17 mouse cellular contexts compared by ENCODE assay signal in genomic region chr15:94435532-94435931, GRCm38 (mm10). TPM values are rescaled to one million over a fixed set of nuclear protein-coding genes. Genes with fewer than 3 reads are reported as not detected.
DNase-seq lines count a peak whose midpoint lies in the region; ATAC-seq and TF ChIP-seq lines count a peak whose summit lies in the region.
"Had no signal": no experiment of that assay in that cellular context is flagged by ENCODE, and none has a peak within 500 bp of the region (broad histone marks: within the 10 kb centered on the region; RNA-seq: fewer than 3 reads in every experiment).

No protein-coding gene starts in this region.

- no peaks in the 10 kb centered on the region for H3K27me3 ChIP-seq in hindbrain, embryonic 14.5 days (ENCODE audit: control insufficient read depth, insufficient read depth, low read length)
- H3K27me3 ChIP-seq in hindbrain, embryonic 12.5 days: no peaks in the 10 kb centered on the region
- H3K27me3 ChIP-seq in intestine, embryonic 14.5 days (replicated peaks; ENCODE audit: control insufficient read depth, insufficient read depth, low read length): no peaks in the 10 kb centered on the region
- no peaks in the 10 kb centered on the region for H3K27me3 ChIP-seq in intestine, postnatal 0 days (replicated peaks; ENCODE audit: control insufficient read depth, insufficient read depth, low read length)
- H3K27me3 ChIP-seq in neural tube, embryonic 12.5 days (replicated peaks): no peaks in the 10 kb centered on the region
- no peaks in the 10 kb centered on the region for H3K27me3 ChIP-seq in forebrain, embryonic 14.5 days (replicated peaks; ENCODE audit: control insufficient read depth, insufficient read depth, low read length)
- H3K27me3 ChIP-seq: embryonic facial prominence, embryonic 13.5 days; forebrain, embryonic 13.5 days; heart, embryonic 12.5 days had no signal

- no peak overlapping the region for H3K4me3 ChIP-seq in hindbrain, embryonic 14.5 days (replicated peaks; ENCODE audit: low read length)
- no peak overlapping the region for H3K4me3 ChIP-seq in hindbrain, embryonic 12.5 days
- no peak overlapping the region for H3K4me3 ChIP-seq in intestine, embryonic 14.5 days (ENCODE audit: low read depth, low read length)
- no peak overlapping the region for H3K4me3 ChIP-seq in intestine, postnatal 0 days (ENCODE audit: low read depth, low read length)
- no peak overlapping the region for H3K4me3 ChIP-seq in neural tube, embryonic 12.5 days
- H3K4me3 ChIP-seq in forebrain, embryonic 14.5 days (ENCODE audit: low read depth, low read length): no peak overlapping the region
- H3K4me3 ChIP-seq: embryonic facial prominence, embryonic 13.5 days; forebrain, embryonic 13.5 days; gastrocnemius, adult 2 months; heart, embryonic 12.5 days had no signal

- H3K4me2 ChIP-seq in hindbrain, embryonic 14.5 days (replicated peaks): no peak overlapping the region
- H3K4me2 ChIP-seq in hindbrain, embryonic 12.5 days (replicated peaks): no peak overlapping the region
- H3K4me2 ChIP-seq in intestine, embryonic 14.5 days (ENCODE audit: low read length): no peak overlapping the region
- no peak overlapping the region for H3K4me2 ChIP-seq in intestine, postnatal 0 days (replicated peaks; ENCODE audit: low read depth)
- no peak overlapping the region for H3K4me2 ChIP-seq in neural tube, embryonic 12.5 days (replicated peaks)
- no peak overlapping the region for H3K4me2 ChIP-seq in forebrain, embryonic 14.5 days (ENCODE audit: low read length)
- H3K4me2 ChIP-seq: embryonic facial prominence, embryonic 13.5 days; forebrain, embryonic 13.5 days; heart, embryonic 12.5 days had no signal

- no peak for TF ChIP-seq CTCF in intestine, postnatal 0 days (IDR thresholded peaks at IDR 0.05; ENCODE audit: low read depth)

- H3K9ac ChIP-seq in hindbrain, embryonic 14.5 days: no peak overlapping the region
- no peak overlapping the region for H3K9ac ChIP-seq in hindbrain, embryonic 12.5 days
- H3K9ac ChIP-seq in intestine, embryonic 14.5 days (ENCODE audit: low read length): no peak overlapping the region
- H3K9ac ChIP-seq in intestine, postnatal 0 days (ENCODE audit: low read depth, low read length): no peak overlapping the region
- H3K9ac ChIP-seq in neural tube, embryonic 12.5 days: no peak overlapping the region
- H3K9ac ChIP-seq in forebrain, embryonic 14.5 days (ENCODE audit: low read length): no peak overlapping the region
- H3K9ac ChIP-seq: embryonic facial prominence, embryonic 13.5 days; forebrain, embryonic 13.5 days; heart, embryonic 12.5 days had no signal

- H3K9me3 ChIP-seq in hindbrain, embryonic 14.5 days (ENCODE audit: control insufficient read depth, low read length): no peaks in the 10 kb centered on the region
- no peaks in the 10 kb centered on the region for H3K9me3 ChIP-seq in hindbrain, embryonic 12.5 days (replicated peaks)
- H3K9me3 ChIP-seq in intestine, embryonic 14.5 days (ENCODE audit: control insufficient read depth, low read length): no peaks in the 10 kb centered on the region
- H3K9me3 ChIP-seq in intestine, postnatal 0 days (ENCODE audit: control insufficient read depth): no peaks in the 10 kb centered on the region
- no peaks in the 10 kb centered on the region for H3K9me3 ChIP-seq in neural tube, embryonic 12.5 days
- no peaks in the 10 kb centered on the region for H3K9me3 ChIP-seq in forebrain, embryonic 14.5 days (replicated peaks; ENCODE audit: control insufficient read depth, low read length)
- H3K9me3 ChIP-seq: embryonic facial prominence, embryonic 13.5 days; forebrain, embryonic 13.5 days; heart, embryonic 12.5 days had no signal

- 41% methylated on average over 5 of the region's 5 CpGs for WGBS in hindbrain, embryonic 14.5 days
- WGBS in hindbrain, embryonic 12.5 days: 57% methylated on average over 5 of the region's 5 CpGs
- 64% methylated on average over 5 of the region's 5 CpGs for WGBS in intestine, embryonic 14.5 days
- 63% methylated on average over 5 of the region's 5 CpGs for WGBS in intestine, postnatal 0 days
- 36% methylated on average over 5 of the region's 5 CpGs for WGBS in neural tube, embryonic 12.5 days
- 65% methylated on average over 5 of the region's 5 CpGs for WGBS in forebrain, embryonic 14.5 days

- no peak for ATAC-seq in hindbrain, embryonic 14.5 days (ENCODE audit: low FRiP score)
- no peak for ATAC-seq in hindbrain, embryonic 12.5 days (ENCODE audit: low FRiP score)
- ATAC-seq in intestine, embryonic 14.5 days (replicated peaks; ENCODE audit: low FRiP score, low TSS enrichment, low read depth): no peak
- no peak for ATAC-seq in intestine, postnatal 0 days
- peak; percentile 56 for ATAC-seq in neural tube, embryonic 12.5 days (ENCODE audit: low FRiP score, low read depth)
- ATAC-seq in forebrain, embryonic 14.5 days: no peak
- ATAC-seq: forebrain, embryonic 13.5 days had no signal

- 0 out of 2 replicates have a peak overlapping the region, but pooled peaks have one; percentile 9 for H3K27ac ChIP-seq in hindbrain, embryonic 14.5 days
- no peak overlapping the region for H3K27ac ChIP-seq in hindbrain, embryonic 12.5 days
- H3K27ac ChIP-seq in intestine, embryonic 14.5 days (ENCODE audit: low read depth): no peak overlapping the region
- no peak overlapping the region for H3K27ac ChIP-seq in intestine, postnatal 0 days (ENCODE audit: low read depth, low read length)
- no peak overlapping the region for H3K27ac ChIP-seq in neural tube, embryonic 12.5 days
- H3K27ac ChIP-seq in forebrain, embryonic 14.5 days (ENCODE audit: low read depth, low read length): no peak overlapping the region
- H3K27ac ChIP-seq: embryonic facial prominence, embryonic 13.5 days; forebrain, embryonic 13.5 days; gastrocnemius, adult 2 months had no signal

- DNase-seq in hindbrain, embryonic 14.5 days (ENCODE audit: low spot score): peak; percentile 45
- peak; percentile 7 for DNase-seq in intestine, embryonic 14.5 days (ENCODE audit: low spot score)
- DNase-seq in neural tube, embryonic 10.5 days (ENCODE audit: extremely low spot score, low spot score): no peak
- DNase-seq in forebrain, embryonic 14.5 days (ENCODE audit: low spot score): no peak
- DNase-seq: adrenal gland, postnatal 10 days; cerebellum, adult 11-12 months; cerebellum, adult 9-10 months; cerebellum, postnatal 25 days; gastrocnemius, adult 2 months; gastrocnemius, postnatal 25 days had no signal

- H3K4me1 ChIP-seq in hindbrain, embryonic 14.5 days (replicated peaks; ENCODE audit: control insufficient read depth, insufficient read depth, low read length): no peaks in the 10 kb centered on the region
- no peaks in the 10 kb centered on the region for H3K4me1 ChIP-seq in hindbrain, embryonic 12.5 days
- H3K4me1 ChIP-seq in intestine, embryonic 14.5 days (replicated peaks; ENCODE audit: control insufficient read depth, insufficient read depth, low read length): no peaks in the 10 kb centered on the region; the same call in 1 of the 2 replicates
- H3K4me1 ChIP-seq in intestine, postnatal 0 days (replicated peaks; ENCODE audit: control insufficient read depth, insufficient read depth, low read length): no peaks in the 10 kb centered on the region
- no peaks in the 10 kb centered on the region; the same call in 1 of the 2 replicates for H3K4me1 ChIP-seq in neural tube, embryonic 12.5 days
- no peaks in the 10 kb centered on the region for H3K4me1 ChIP-seq in forebrain, embryonic 14.5 days (ENCODE audit: control insufficient read depth, insufficient read depth, low read length)
- H3K4me1 ChIP-seq: forebrain, embryonic 13.5 days had no signal

- no peaks in the 10 kb centered on the region for H3K36me3 ChIP-seq in hindbrain, embryonic 14.5 days (replicated peaks; ENCODE audit: control insufficient read depth, insufficient read depth)
- no peaks in the 10 kb centered on the region for H3K36me3 ChIP-seq in hindbrain, embryonic 12.5 days
- H3K36me3 ChIP-seq in intestine, embryonic 14.5 days (ENCODE audit: control insufficient read depth, insufficient read depth, low read length): no peaks in the 10 kb centered on the region
- H3K36me3 ChIP-seq in intestine, postnatal 0 days (ENCODE audit: control insufficient read depth, insufficient read depth): no peaks in the 10 kb centered on the region
- H3K36me3 ChIP-seq in neural tube, embryonic 12.5 days: no peaks in the 10 kb centered on the region
- no peaks in the 10 kb centered on the region for H3K36me3 ChIP-seq in forebrain, embryonic 14.5 days (ENCODE audit: control insufficient read depth, insufficient read depth, low read length)
- H3K36me3 ChIP-seq: embryonic facial prominence, embryonic 13.5 days; heart, embryonic 12.5 days had no signal

RNA-seq across cellular contexts. Expression of gene Adamts20, which starts 29.7 kb away (rescaled TPM):
- 4.3 and 4.9 TPM in 2 replicates for polyA plus RNA-seq in hindbrain, embryonic 14.5 days (2014; fragmentation: Nextera tagmentation; extraction: Ambion mirVana)
- polyA plus RNA-seq in hindbrain, embryonic 12.5 days (2016; fragmentation: Nextera tagmentation; extraction: Ambion mirVana): 4.5 and 4.6 TPM in 2 replicates
- 3.9 and 4.6 TPM in 2 replicates for polyA plus RNA-seq in intestine, embryonic 14.5 days (2014; fragmentation: Nextera tagmentation; extraction: Ambion mirVana)
- polyA plus RNA-seq in intestine, postnatal 0 days (2015; fragmentation: Nextera tagmentation; extraction: Ambion mirVana): 0.47 and 0.50 TPM in 2 replicates
- 7.4 and 10.5 TPM in 2 replicates for polyA plus RNA-seq in neural tube, embryonic 12.5 days (2016; fragmentation: Nextera tagmentation; extraction: Ambion mirVana)
- polyA plus RNA-seq in forebrain, embryonic 14.5 days (2014; fragmentation: Nextera tagmentation; extraction: Ambion mirVana): 2.3 and 2.5 TPM in 2 replicates
- polyA plus RNA-seq: C2C12 had no signal

Comparison
In these comparisons a context has a peak if more than half of its experiments do, and no peak if none do; other contexts are left out.
1. DNase-seq: peak in hindbrain, embryonic 14.5 days (single experiment) and intestine, embryonic 14.5 days (single experiment); none in neural tube, embryonic 10.5 days (single experiment) and forebrain, embryonic 14.5 days (single experiment).